Mouse (Mus musculus) CH12.LX (cell line): Measurements from ENCODE around the gene Macf1.
"Not testable (repeated sequence)": the region's sequence is repeated elsewhere in the genome, so short reads cannot be mapped to it uniquely, and the experiment has no call there.

Source experiments
- CTCF ChIP-seq, 2 experiments: IDR thresholded peaks in 1 of 2; conservative IDR thresholded peaks in 1 of 2; 2 replicates each; pipeline ENCODE4 v1.5.1; 2011 to 2012; ENCODE audit warnings: low read depth in 2 of 2, low read length in 2 of 2, improper control_type of control experiment in 1 of 2, inconsistent platforms in 1 of 2, mild to moderate bottlenecking in 1 of 2, moderate library complexity in 1 of 2
- E2F4 ChIP-seq: IDR thresholded peaks from 2 replicates; pipeline ENCODE4 v1.6.1; 2011; ENCODE audit warnings: low read depth, low read length, improper control_type of control experiment; ENCODE audit not compliant: insufficient replicate concordance
- GABPA ChIP-seq: IDR thresholded peaks from 2 replicates; pipeline ENCODE4 v1.6.1; 2012; ENCODE audit warnings: low read depth, low read length, improper control_type of control experiment, inconsistent platforms; ENCODE audit not compliant: insufficient replicate concordance
- POLR2A ChIP-seq: IDR thresholded peaks from 2 replicates; pipeline ENCODE4 v1.6.1; 2011; ENCODE audit warnings: low read depth, mild to moderate bottlenecking, improper control_type of control experiment, low read length
- ZC3H11A ChIP-seq: IDR thresholded peaks from 2 replicates; pipeline ENCODE4 v1.6.1; 2012; ENCODE audit warnings: low read depth, mild to moderate bottlenecking, inconsistent platforms, low read length, improper control_type of control experiment
- ZKSCAN1 ChIP-seq: IDR thresholded peaks from 2 replicates; pipeline ENCODE4 v1.6.1; 2012; ENCODE audit warnings: low read depth, inconsistent platforms, low read length, improper control_type of control experiment, borderline replicate concordance
- ZMIZ1 ChIP-seq: IDR thresholded peaks from 2 replicates; pipeline ENCODE4 v1.6.1; 2012; ENCODE audit warnings: low read depth, mild to moderate bottlenecking, inconsistent platforms, low read length, improper control_type of control experiment

DNA sequence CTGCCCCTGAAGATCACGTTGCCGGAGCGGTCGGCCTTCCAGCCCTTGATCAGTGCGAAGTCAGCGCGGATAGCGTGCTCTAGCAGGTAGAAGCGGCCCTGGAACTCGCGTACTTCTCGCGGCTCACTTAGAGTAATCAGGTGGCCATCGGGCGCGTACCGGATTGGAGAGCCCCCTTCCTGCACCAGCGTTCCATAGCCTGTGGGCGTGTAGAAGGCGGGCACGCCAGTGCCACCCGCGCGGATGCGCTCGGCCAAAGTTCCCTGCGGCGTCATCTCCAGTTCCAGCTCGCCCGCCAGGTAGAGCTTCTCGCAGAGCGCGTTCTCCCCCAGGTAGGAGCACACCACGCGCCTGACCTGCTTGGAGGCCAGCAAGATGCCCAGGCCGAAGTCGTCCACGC is 361.2 kb downstream of the Macf1 start:
- not testable (repeated sequence) for TF ChIP-seq CTCF (conservative IDR thresholded peaks at IDR 0.05 in 1 of 2, IDR thresholded peaks at IDR 0.05 in 1 of 2; ENCODE audit: low read depth in 2 of 2, low read length in 2 of 2); POLR2A; ZKSCAN1; GABPA; ZMIZ1; ZC3H11A; E2F4
